Mouse (Mus musculus) adrenal gland, postnatal 14 days (tissue): ENCODE data around the gene Tmem184a. TPM values are rescaled to one million over a fixed set of nuclear protein-coding genes. Genes with fewer than 3 reads are reported as not detected.

ENCODE experiments used
- DNase-seq: peaks from one replicate; pipeline ENCODE4 v3.0.0; 2021; ENCODE audit warnings: mixed read lengths
- microRNA-seq, 2 experiments: library from miRNA; unstranded; fragments of <30 nt; microRNA quantifications; one replicate each; pipeline ENCODE4 v1.2.0; 2021
- total RNA-seq: library from RNA; stranded (reverse); gene quantifications from 2 replicates; pipeline ENCODE4 v1.2.3, GENCODE M21; 2021

Gene Tmem184a
- total RNA-seq, 1 experiment from 2014 or later = 0.89 TPM

GRCm38 (mm10) chr5:139792966-139793337, 26.8 kb downstream of the Tmem184a start:
- DNase-seq = no peak

DNA sequence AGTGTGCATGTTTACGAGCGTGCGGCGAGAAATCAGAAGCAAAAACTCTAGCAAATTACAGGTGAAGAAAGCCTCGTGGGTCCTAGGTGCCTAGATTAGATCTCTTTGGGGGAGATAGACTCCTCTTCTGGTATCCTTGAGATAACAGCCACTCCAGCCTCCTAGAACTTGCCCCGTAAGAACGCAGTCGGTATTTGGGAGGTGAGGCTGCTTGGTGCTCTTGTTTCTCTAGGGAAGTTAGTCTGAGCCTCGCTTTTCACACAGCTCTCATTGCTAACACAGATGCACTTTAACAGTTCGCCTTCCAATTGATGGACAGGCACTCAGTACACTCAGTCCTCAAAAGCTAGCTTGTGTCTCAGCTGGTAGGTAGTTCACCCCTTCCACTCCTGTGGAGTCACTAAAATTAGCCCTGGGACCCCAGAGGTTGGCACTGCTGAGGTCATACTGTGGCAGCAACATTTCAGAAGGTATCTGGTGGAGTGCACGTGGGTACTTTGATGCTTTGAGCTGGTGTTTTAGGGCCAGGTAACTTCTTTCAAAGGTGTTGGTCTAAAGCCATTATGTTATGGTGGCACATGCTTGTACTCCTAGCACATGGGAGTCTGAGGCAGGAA, 27.4 kb downstream of the Tmem184a start:
- no peak for DNase-seq

DNA sequence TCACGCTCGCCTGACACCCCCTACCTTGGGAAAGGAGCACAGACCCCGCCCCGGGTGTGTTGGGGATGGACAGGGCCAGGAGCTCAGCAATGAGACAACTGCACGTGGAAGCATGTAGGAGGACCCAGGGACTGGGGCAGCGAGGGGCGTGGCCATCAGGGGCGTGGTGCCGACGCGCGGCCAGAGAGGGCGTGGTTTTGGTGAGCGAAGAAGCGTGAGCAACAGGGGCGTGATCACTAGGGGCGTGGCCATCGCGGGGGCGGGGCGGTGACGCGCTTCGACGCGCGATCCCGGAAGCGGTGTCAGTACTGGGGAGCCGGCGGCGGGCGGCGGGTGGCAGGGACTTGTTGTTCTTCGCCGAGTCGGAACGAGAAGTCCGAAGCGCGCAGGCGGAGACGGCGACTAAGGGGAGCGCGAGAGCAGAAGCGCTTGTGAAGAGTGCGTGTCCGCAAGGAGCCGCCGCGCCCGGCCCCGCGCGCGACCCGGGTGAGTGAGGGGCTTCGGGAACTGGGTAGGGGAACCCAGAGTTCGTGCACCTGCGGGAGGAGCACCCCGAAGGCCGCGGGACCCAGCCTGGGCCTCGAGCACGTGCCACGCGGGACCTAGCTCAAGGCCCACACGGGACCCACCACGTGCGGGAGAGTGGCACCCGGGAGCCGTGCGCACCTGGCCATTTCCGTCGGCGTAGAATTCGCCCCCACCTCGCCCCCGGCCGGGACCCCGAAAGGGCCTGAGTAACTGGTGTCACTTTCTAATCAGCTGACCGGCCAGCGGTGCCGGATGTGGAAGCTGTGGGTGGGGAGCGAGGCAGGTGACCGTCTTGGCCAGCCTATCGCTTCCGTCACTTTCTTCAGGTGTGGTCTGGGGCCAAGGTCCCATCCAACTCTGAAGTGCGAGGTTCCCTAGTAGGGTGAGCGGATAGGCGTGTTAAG, 28.2 kb downstream of the Tmem184a start, which contains the start of gene Mafk:
Gene Mafk (plus strand): TSS at position 287 of the 932 bp plus-strand sequence.
- DNase-seq = peak; percentile 99

GRCm38 (mm10) chr5:139789466-139789865, 30.3 kb downstream of the Tmem184a start:
- no peak for DNase-seq

DNA sequence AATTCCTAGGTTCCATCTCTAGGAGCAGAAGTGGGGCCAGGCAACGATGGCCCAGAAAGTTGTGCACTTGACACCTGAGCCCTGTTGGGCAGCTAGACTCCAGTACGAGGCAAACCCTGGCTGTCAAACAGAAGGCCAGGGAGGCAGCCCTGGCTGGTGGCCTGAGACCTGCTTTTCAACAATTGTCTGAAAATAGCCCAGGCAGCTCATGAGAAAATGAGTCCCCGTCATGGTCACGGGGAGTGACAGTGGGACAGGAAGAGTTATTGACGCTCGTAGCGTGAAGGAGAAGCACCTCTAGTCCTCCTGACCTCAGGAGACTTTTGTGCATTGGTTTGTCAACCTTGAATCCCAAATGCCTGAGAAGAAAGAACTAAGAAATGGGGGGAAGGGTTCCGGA, 38.3 kb downstream of the Tmem184a start:
- peak; percentile 42 for DNase-seq

DNA sequence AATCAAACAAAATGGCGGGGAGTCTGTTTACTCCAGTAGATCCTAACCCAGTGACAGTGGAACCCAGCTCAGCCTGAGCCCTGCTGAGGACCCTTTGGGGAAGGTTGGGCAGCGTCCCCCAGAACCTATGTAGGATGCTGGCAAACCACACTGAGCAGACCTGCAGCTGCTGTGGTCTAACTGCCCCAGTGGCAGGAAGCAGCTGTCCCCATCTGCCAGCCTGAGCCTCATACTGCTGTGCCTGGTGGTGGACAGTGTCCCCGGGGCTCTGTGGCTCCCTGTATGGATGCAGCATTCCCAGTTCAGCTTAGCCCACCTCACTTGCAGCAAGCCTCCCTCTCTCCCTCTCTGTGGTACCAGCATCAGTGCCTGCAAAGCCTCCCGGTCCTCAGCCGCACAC, 42.8 kb downstream of the Tmem184a start:
- DNase-seq = no peak

- DNase-seq = peak; percentile 98
These were observed 44.3 kb downstream of the Tmem184a start, which contains the start of gene Ints1 for GRCm38 (mm10) chr5:139775216-139775926. Ints1 (minus strand) TSS chr5:139775674.

DNA sequence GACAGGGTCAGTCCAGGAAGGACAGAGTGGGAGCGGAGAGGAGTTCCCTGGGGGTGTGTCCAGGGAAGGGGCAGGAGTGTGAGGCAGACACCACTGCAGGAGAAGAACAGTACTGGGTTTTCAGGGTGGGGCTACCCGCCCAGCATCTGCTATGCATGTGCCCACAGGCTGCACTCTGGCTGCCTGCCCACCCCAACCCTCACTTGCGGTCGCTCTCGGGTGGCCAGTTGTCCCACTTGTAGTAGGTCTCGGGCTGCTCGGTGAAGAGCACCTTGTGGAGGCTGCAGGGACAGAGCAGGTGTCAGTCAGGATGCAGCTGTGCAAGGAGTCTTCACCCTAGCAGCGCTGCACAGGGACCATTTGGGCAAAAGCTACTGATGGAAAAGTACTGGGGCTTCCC, 51.5 kb downstream of the Tmem184a start:
- no peak for DNase-seq

DNA sequence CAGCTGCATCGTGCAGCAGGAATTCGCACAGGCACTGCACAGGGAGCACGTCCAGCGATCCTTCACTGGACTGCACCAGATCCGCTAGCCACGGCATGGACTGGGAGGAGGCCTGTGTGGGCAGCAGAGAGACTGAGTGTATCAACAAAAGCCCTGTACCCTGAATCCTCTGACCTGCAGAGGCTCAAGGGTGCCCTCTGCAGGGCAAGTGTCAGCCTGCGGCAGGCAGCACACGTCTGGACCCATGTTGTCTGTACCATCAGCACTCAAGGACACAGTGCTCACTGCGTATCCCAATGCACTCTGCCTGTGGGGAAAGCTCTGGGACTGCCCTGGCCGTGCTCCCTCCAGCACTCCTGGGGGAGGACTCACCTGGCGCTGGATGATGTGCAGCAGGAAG, 55.4 kb downstream of the Tmem184a start:
- DNase-seq = no peak

GRCm38 (mm10) chr5:139758096-139758495, 61.6 kb downstream of the Tmem184a start:
- no peak for DNase-seq

GRCm38 (mm10) chr5:139756586-139756985, 63.1 kb downstream of the Tmem184a start:
- DNase-seq = no peak

- DNase-seq = no peak
These were observed 63.6 kb downstream of the Tmem184a start for GRCm38 (mm10) chr5:139756135-139756534.

DNA sequence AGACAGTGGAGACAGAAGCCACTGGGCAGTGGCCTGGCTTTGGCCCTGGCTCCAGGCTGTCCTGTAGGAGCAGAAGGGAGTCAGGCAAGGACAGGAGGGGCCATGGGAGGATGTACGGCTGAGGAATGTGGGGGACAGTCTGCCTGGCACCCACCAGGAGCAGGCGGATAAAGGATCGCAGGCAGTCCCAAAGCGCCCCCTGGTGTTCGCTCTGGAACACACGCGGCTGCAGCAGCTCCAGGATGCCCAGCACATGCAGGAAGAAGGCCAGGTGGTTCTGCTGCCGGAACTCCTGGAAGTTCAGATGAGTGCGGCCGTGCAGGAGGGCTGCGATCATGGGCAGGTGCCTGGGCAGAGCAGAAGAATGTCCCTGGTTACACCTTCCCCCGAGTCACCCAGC, 65.0 kb downstream of the Tmem184a start:
- peak; percentile 61 for DNase-seq

Small RNA genes within 50 kb of the gene (microRNA-seq; reads per million reads assigned to microRNA genes)
- 0.43 to 0.76 reads per million in 2 experiments for gene Mir7037

Other genes with a start within 250 kb of the Tmem184a start
- 8.0 and 8.7 TPM in 2 replicates for gene Micall2, start 83.6 kb downstream of the Tmem184a start, total RNA-seq
- 46.7 and 48.2 TPM in 2 replicates for gene Ints1, start 44.2 kb downstream of the Tmem184a start, total RNA-seq
- 25.1 and 29.8 TPM in 2 replicates for gene Mafk, start 28.4 kb downstream of the Tmem184a start, total RNA-seq
- gene Gm26938, start 6.5 kb upstream of the Tmem184a start, total RNA-seq = not detected in 2 replicates
- gene Psmg3, start 7.0 kb upstream of the Tmem184a start, total RNA-seq = 14.7 and 18.3 TPM in 2 replicates
- 1.2 and 1.4 TPM in 2 replicates for gene Elfn1, start 88.0 kb upstream of the Tmem184a start, total RNA-seq